Mouse (Mus musculus): ENCODE results near the gene Pbx1.
A peak's percentile ranks its signal among the peaks of the same experiment; 100 is the strongest.
"Not testable (repeated sequence)": the region's sequence is repeated elsewhere in the genome, so short reads cannot be mapped to it uniquely, and the experiment has no call there.

The Pbx1 gene

GRCm38 (mm10) chr1:168432232-168432280, at the start of gene Pbx1:
Gene Pbx1 (minus strand): TSS chr1:168432270.
- not testable (repeated sequence) for DNase-seq (ENCODE audit: extremely low spot score)

DNA sequence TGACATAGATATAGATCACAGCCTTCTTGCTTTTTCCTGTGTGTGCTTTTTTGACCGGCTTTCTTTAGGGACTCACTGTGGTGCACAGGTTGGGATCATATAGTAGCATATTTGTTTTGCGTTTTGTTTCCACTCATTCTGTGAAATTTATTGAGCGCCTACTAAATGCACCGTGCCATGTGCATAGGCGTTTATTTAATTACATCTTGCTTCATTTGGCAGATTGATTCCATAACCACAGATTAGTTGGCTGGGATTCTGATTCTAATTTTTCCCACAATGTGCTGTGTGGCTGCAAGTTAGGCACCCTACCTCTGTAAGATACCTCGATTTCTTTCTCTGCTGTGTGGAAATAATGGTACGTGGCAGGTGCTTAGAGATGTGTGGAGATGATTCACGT, 47.6 kb upstream of the Pbx1 start:
- no peak for DNase-seq (ENCODE audit: extremely low spot score)

GRCm38 (mm10) chr1:168478829-168479228, 46.8 kb upstream of the Pbx1 start:
- DNase-seq (ENCODE audit: extremely low spot score) = no peak

DNA sequence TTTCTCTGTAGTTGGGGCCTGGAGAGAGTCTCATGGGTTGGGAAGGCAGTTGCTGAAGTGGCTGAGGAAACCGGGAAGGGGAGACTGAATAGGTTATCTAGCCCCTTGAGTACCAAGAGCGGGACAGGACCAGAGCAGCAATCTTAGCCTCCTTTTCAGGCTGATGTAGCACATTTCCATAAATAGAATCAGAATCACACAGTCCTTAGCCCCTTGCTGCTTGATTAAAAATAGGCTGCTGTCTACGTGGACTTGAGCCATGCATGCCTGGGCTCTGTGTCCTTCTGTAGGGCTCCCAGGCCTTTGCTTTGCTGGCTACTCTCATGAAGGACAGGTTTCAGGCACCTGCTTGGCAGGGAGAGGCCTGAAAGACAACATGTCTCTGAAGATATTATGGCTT, 44.8 kb upstream of the Pbx1 start:
- DNase-seq (ENCODE audit: extremely low spot score) = no peak

- DNase-seq (ENCODE audit: extremely low spot score) = no peak
These were observed 44.3 kb upstream of the Pbx1 start for GRCm38 (mm10) chr1:168476216-168476897.

DNA sequence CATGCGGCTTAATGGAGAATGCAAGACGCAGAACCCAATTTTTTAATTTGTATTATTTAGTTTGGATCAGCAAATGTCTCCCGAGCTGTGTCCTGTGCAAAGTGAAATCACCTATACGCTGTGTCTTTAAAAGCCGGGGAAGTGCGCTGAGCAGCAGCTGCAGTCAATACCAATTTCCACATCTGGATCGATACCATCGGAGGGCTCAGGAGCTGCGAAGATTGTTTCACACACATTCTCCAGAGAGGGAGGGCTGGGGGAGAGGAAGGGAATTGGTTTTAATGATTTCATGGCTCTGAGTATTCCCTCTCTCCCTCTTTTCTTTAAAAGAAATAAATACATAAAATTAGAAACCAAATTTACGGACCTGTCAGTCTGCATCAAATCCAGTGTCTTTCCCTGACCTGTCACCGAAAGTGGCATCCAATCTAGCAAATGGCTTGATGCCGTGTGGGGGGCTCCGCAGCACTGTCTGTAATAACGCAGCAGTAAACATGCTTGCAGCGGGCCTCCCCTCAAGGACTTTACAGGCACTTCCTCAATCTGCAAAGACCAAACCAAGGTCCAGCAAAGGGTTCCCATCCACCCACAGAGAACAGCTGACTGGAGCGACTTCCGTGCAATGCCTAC, 43.6 kb upstream of the Pbx1 start:
- no peak for DNase-seq (ENCODE audit: extremely low spot score)

- peak; percentile 29 for DNase-seq (ENCODE audit: extremely low spot score)
These were observed 41.4 kb upstream of the Pbx1 start for GRCm38 (mm10) chr1:168473255-168474069.

DNA sequence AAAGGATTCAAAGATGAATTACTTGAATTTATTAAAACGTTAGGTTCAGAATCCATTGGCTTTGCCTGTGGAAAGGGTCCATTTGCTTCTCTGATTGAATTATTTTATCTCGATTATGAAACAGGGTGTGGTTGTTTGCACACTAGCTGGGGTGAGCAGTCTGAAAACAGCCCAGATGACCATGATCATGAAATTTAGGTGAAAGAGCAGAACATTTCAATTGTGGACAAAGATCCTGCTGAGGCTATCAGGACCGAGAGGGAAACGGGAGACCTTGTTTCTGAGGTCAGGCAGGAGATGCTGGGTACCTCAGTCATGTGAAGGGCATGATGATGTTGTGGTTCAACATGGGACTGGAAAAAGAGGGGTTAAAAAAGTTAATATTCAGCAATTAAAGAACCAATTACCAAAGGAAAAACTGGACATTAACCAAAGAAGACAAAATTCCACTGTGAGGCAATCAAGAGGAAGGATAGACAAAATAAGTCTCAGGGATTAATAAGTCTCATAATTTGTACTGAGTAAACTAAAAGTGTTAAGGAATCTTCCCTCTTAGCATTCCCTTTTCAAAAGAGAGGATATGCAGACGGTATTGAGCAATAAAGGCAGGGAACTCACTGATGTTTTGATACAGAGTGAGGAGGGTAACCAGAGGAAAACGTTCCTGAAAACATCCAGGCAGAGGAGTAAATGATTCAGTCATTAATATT, 40.6 kb upstream of the Pbx1 start:
- DNase-seq (ENCODE audit: extremely low spot score) = no peak

DNA sequence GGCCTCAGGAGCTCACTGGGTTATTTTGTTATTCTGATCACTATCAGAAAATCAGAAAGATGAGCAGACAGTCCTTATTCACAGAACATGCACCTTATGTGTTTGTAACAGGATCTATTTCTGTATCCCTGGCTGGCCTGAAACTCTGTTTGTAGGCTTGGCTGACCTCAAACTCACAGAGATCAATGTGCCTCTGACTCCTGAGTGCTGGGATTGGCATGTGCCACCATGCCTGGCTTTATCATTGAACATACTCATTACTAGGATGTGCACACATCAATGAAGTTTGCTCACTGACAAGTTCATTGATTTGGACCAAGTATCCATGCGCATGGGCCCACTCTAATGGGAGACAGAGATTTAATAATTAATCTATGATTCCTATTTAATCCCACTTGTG, 27.4 kb upstream of the Pbx1 start:
- no peak for DNase-seq (ENCODE audit: extremely low spot score)

DNA sequence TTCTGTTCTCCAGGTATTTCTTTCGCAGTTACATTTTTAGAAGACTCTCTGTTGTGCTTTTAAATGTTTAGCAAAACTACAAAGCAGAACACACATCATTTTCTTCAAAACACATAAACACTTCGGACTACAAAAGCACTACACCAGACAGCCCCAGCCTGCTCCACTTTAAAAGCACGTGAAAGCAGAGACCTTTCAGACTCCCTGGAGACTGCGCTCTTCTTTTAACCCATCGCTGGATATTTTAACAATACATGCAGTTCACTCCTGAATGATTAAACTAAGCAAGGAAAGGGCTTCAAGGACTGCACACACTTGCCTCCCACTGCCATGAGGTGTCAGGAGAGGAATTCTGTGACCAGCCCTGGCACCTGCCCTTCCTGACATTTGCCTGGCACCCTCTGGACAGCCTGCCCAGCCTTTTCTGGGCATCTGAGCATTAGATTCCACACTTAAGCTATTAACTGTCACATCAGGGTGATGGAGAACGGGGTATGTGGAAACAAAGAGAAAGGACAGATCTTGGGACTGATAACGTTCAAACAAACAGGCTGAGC, 25.2 kb upstream of the Pbx1 start:
- DNase-seq (ENCODE audit: extremely low spot score) = no peak

- DNase-seq (ENCODE audit: extremely low spot score) = no peak
These were observed 23.1 kb upstream of the Pbx1 start for GRCm38 (mm10) chr1:168455178-168455577.

- no peak for DNase-seq (ENCODE audit: extremely low spot score)
These were observed 1.6 kb upstream of the Pbx1 start for GRCm38 (mm10) chr1:168433671-168434070.

DNA sequence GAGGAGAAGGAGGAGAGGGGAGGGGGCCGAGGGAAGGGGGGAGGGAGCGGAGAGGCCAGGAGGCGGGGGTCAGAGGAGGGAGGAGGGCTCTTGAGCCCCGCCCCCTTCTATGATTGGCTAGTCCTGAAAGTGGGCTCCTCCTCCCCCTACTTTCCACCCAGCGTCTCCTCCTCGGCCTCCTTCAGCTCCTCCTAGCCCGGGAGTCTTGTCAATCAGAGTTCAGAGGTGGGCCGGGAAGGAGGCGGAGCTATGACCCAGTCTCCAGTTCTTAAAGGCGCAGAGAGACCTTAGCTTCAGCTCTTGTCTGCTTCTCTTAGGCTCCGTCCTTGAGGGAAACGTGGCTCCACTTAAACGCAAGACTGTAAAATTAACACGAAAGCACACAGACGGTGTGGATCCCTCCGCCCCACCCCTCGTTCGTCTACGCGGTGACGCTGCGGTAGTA, 233 bp upstream of the Pbx1 start:
- peak; percentile 97 for DNase-seq (ENCODE audit: extremely low spot score)

DNA sequence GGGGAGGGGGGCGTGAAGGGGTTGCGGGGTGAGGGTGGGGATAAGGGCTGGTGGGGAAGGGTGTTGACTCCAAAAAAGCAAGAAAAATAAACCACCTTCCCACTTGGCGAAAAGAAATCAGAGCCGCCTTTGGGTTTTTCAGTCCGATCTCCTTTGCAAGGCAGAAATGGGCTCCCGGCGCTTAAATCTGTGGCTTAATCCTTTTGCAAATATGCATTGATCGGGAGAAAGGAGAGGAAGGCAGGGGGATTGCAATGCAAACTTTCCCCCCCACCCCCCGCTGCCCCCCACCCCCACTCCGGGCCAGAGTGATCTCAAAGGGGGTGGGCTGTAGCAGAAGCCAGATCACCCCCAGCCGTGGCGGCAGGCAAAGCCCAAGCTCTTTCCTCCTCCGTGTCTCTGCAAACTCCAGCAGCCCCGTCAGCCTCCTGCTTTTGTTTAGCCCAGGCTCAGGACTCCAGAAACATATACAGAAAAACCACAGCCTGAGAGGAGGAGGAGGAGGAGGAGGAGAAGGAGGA, 299 bp downstream of the Pbx1 start:
- DNase-seq (ENCODE audit: extremely low spot score) = peak; percentile 90

- peak; percentile 73 for DNase-seq (ENCODE audit: extremely low spot score)
These were observed 981 bp downstream of the Pbx1 start for GRCm38 (mm10) chr1:168430868-168431710.

DNA sequence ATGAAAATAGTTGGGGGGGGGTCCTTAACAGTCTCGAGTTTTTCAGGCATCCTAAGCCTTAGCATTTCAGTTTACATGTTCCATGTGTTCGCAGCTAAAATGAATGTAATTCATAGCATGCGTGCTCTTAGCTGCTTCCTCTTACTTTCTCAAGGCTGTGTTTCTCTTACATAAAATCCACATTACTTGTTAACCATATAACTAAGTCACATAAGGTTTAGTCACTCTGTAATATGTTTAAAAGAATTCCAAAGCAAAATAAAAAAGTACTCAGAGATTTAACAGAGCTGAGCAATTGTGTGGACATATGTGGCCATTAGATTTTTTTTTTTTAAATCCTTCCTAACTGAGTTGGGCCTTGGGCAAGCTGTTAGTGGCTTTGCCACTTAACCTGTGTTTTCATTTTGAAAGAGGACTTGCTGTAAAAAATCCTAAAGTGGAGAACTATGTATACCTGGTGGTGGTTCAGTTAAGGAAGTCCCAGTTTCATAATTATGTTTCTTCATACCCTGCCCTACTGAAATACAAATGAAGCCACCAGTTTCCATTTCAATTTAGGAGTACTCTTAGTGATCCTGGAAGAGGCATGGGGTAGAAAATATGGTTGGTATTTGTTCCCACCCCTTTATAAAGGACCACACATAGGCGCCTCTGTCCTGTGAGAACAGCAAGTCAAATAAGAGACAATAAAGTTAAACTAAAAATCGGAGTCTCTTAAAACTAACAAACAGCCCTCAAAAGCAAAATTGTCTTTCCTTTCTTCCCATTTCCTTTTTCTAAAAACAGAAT, 2.0 kb downstream of the Pbx1 start:
- no peak for DNase-seq (ENCODE audit: extremely low spot score)

- peak; percentile 52 for DNase-seq (ENCODE audit: extremely low spot score)
These were observed 2.7 kb downstream of the Pbx1 start for GRCm38 (mm10) chr1:168429406-168429805.

GRCm38 (mm10) chr1:168428255-168428654, 3.8 kb downstream of the Pbx1 start:
- no peak for DNase-seq (ENCODE audit: extremely low spot score)

GRCm38 (mm10) chr1:168427596-168427995, 4.5 kb downstream of the Pbx1 start:
- DNase-seq (ENCODE audit: extremely low spot score) = no peak

DNA sequence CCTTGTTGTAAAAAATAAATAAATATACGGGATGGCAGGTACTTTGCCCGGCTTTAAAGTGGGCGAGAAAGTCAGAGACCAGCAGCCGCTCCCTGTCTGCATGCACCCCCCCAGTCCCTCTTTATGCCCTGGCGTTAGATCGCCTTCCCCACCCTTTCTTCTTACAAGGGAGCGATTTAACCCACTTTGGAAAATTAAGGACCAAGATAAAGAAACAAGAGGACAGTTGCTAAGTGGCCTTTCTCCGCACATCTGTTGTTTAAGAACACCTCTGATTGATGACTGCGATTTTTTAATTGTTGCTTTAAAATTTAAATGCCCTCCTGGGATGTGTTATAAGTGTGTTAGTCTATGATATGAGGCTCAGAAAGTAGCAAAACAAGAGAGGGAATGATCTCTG, 5.2 kb downstream of the Pbx1 start:
- no peak for DNase-seq (ENCODE audit: extremely low spot score)

DNA sequence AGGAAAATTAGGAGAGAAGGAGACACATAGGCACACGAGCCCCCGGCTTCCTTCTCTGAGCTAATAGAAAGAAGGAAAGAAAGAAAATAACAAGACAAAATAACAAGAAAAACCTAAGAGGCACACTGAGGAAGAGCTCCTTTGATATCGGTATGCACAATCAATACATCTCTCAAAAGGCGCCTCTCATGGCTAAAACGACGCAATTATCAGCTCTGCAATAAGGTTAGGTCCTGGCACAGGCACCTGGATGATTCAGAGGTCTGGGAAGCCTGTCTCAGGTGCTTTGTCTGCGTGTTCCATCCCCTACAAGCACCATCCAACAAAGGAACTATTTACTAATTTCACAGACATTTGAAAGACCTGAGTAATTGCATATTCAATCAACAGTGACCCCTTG, 5.8 kb downstream of the Pbx1 start:
- no peak for DNase-seq (ENCODE audit: extremely low spot score)

All from embryo, embryonic 9.5 days (tissue).